Mouse (Mus musculus) brain, embryonic 14.5 days (tissue): ENCODE measurements around the gene Raver2. TPM values are rescaled to one million over a fixed set of nuclear protein-coding genes. Genes with fewer than 3 reads are reported as not detected.

ENCODE experiments used
- DNase-seq: peaks from one replicate; pipeline ENCODE4 v3.0.0-alpha.2; 2011; ENCODE audit warnings: low read depth
- CTCF ChIP-seq: fragments of 200-500 bp; IDR thresholded peaks from 2 replicates; pipeline ENCODE4 v1.5.1; 2012; ENCODE audit warnings: inconsistent platforms, mild to moderate bottlenecking, moderate library complexity, borderline replicate concordance; ENCODE audit not compliant: insufficient read depth, insufficient read length; ENCODE audit errors: extremely low read depth
- POLR2A ChIP-seq: fragments of 200-500 bp; IDR thresholded peaks from 2 replicates; pipeline ENCODE4 v1.6.1; 2012; ENCODE audit warnings: mild to moderate bottlenecking, inconsistent platforms, borderline replicate concordance; ENCODE audit not compliant: poor library complexity, insufficient read depth, insufficient read length, severe bottlenecking; ENCODE audit errors: extremely low read depth
- polyA plus RNA-seq: library from polyadenylated mRNA; depleted of rRNA; stranded (reverse); fragments of >200 nt; gene quantifications from 2 replicates; pipeline ENCODE4 v1.2.3, GENCODE M21; 2012

Raver2 gene
- polyA plus RNA-seq, 1 experiment = 10.3 TPM

- TF ChIP-seq CTCF (no peak), POLR2A (no peak)
- peak; percentile 33 for DNase-seq
Measured at GRCm38 (mm10) chr4:101135013-101135412, 66.2 kb downstream of the Raver2 start.

- no peak for TF ChIP-seq POLR2A
- no peak for TF ChIP-seq CTCF
Measured at GRCm38 (mm10) chr4:101135909-101136308, 67.1 kb downstream of the Raver2 start.

GRCm38 (mm10) chr4:101137975-101138374 lies 69.2 kb downstream of the Raver2 start:
- DNase-seq = no peak

More at GRCm38 (mm10) chr4:101135909-101136308, 67.1 kb downstream of the Raver2 start:
- DNase-seq = no peak

GRCm38 (mm10) chr4:101141768-101142167 lies 73.0 kb downstream of the Raver2 start:
- TF ChIP-seq POLR2A = no peak
- no peak for TF ChIP-seq CTCF
- no peak for DNase-seq

More at GRCm38 (mm10) chr4:101137975-101138374, 69.2 kb downstream of the Raver2 start:
- no peak for TF ChIP-seq CTCF
- no peak for TF ChIP-seq POLR2A

GRCm38 (mm10) chr4:101143901-101144300 lies 75.1 kb downstream of the Raver2 start:
- no peak for DNase-seq
- TF ChIP-seq CTCF = no peak
- no peak for TF ChIP-seq POLR2A

GRCm38 (mm10) chr4:101144361-101144760 lies 75.6 kb downstream of the Raver2 start:
- TF ChIP-seq CTCF (no peak), POLR2A (no peak)

GRCm38 (mm10) chr4:101144790-101145189 lies 76.0 kb downstream of the Raver2 start:
- TF ChIP-seq CTCF (no peak), POLR2A (no peak)
- DNase-seq = no peak

More at GRCm38 (mm10) chr4:101144361-101144760, 75.6 kb downstream of the Raver2 start:
- DNase-seq = no peak

GRCm38 (mm10) chr4:101146047-101146745 lies 77.4 kb downstream of the Raver2 start:
- no peak for TF ChIP-seq POLR2A
- peak; percentile 82 for TF ChIP-seq CTCF

GRCm38 (mm10) chr4:101146891-101147655 lies 78.3 kb downstream of the Raver2 start:
- no peak for DNase-seq
- no peak for TF ChIP-seq POLR2A
- TF ChIP-seq CTCF = no peak

More at GRCm38 (mm10) chr4:101146047-101146745, 77.4 kb downstream of the Raver2 start:
- peak; percentile 94 for DNase-seq

- DNase-seq = no peak
- TF ChIP-seq CTCF = no peak
- TF ChIP-seq POLR2A = no peak
Measured at GRCm38 (mm10) chr4:101155541-101155940, 86.8 kb downstream of the Raver2 start.

GRCm38 (mm10) chr4:101157476-101157875 lies 88.7 kb downstream of the Raver2 start:
- TF ChIP-seq POLR2A = no peak
- no peak for TF ChIP-seq CTCF
- no peak for DNase-seq
